Mouse (Mus musculus): ENCODE measurements at regions not wholly inside any gene's neighbourhood (a gene's known extent, or its start where the extent isn't known, plus 50 kb on each side); places are given as distances from the start of the nearest gene placed in this dataset.

GRCm38 (mm10) chr9:103922356-103922755, 80.0 kb upstream of the Nphp3 start:
- DNase-seq (ENCODE audit: low read depth, low spot score): no peak

GRCm38 (mm10) chr9:103924641-103925040, 77.7 kb upstream of the Nphp3 start:
- no peak for DNase-seq (ENCODE audit: low read depth, low spot score)

- DNase-seq (ENCODE audit: low read depth, low spot score): no peak
Observed at GRCm38 (mm10) chr9:103925486-103925885, 76.9 kb upstream of the Nphp3 start.

GRCm38 (mm10) chr9:103928744-103929527, 73.4 kb upstream of the Nphp3 start:
- DNase-seq (ENCODE audit: low read depth, low spot score): no peak

GRCm38 (mm10) chr9:103938070-103938469, 64.3 kb upstream of the Nphp3 start:
- no peak for DNase-seq (ENCODE audit: low read depth, low spot score)

- no peak for DNase-seq (ENCODE audit: low read depth, low spot score)
Observed at GRCm38 (mm10) chr9:103940010-103940409, 62.3 kb upstream of the Nphp3 start.

- DNase-seq (ENCODE audit: low read depth, low spot score): no peak
Observed at GRCm38 (mm10) chr9:103940506-103940905, 61.8 kb upstream of the Nphp3 start.

- DNase-seq (ENCODE audit: low read depth, low spot score): no peak
Observed at GRCm38 (mm10) chr9:103941176-103941900, 61.0 kb upstream of the Nphp3 start.

GRCm38 (mm10) chr9:103941901-103942260, 60.5 kb upstream of the Nphp3 start:
- no peak for DNase-seq (ENCODE audit: low read depth, low spot score)

GRCm38 (mm10) chr9:103945406-103945805, 56.9 kb upstream of the Nphp3 start:
- no peak for DNase-seq (ENCODE audit: low read depth, low spot score)

GRCm38 (mm10) chr9:103951799-103952198, 50.5 kb upstream of the Nphp3 start:
- DNase-seq (ENCODE audit: low read depth, low spot score): no peak

Data from forelimb bud, embryonic 11.5 days (tissue).